Mouse (Mus musculus) C2C12 (cell line): Measurements from ENCODE around the gene Tmem231. TPM values are rescaled to one million over a fixed set of nuclear protein-coding genes. Genes with fewer than 3 reads are reported as not detected.

ENCODE experiments used
- H3K27me3 ChIP-seq: one replicate; pipeline ENCODE4 v1.6.1; 2011; ENCODE audit not compliant: control insufficient read depth, insufficient read depth, insufficient read length
- H3K36me3 ChIP-seq: one replicate; pipeline ENCODE4 v1.6.1; 2011; ENCODE audit not compliant: control insufficient read depth, insufficient read depth
- H3K4me3 ChIP-seq: one replicate; pipeline ENCODE4 v1.5.1; 2011; ENCODE audit warnings: mild to moderate bottlenecking, control low read depth; ENCODE audit not compliant: poor library complexity, insufficient read depth, severe bottlenecking
- H3K79me2 ChIP-seq: one replicate; pipeline ENCODE4 v1.6.1; 2011; ENCODE audit not compliant: control insufficient read depth, insufficient read depth
- H3K79me3 ChIP-seq: one replicate; pipeline ENCODE4 v1.6.1; 2011; ENCODE audit warnings: low read depth, control low read depth
- H3ac ChIP-seq: one replicate; pipeline ENCODE3; 2011; ENCODE audit warnings: low read depth; ENCODE audit not compliant: control insufficient read depth, insufficient read length
- CEBPB ChIP-seq: IDR thresholded peaks from one replicate; pipeline ENCODE4 v1.6.1; 2011; ENCODE audit warnings: low read depth, mild to moderate bottlenecking, control low read depth, moderate library complexity
- CTCF ChIP-seq: IDR thresholded peaks from one replicate; pipeline ENCODE4 v1.5.1; 2011; ENCODE audit not compliant: control insufficient read depth, insufficient read depth, insufficient read length
- FOSL1 ChIP-seq: IDR thresholded peaks from one replicate; pipeline ENCODE4 v1.8.0; 2011; ENCODE audit warnings: mild to moderate bottlenecking, low read length; ENCODE audit not compliant: poor library complexity, insufficient read depth, severe bottlenecking
- MAX ChIP-seq: IDR thresholded peaks from one replicate; pipeline ENCODE4 v1.6.1; 2011; ENCODE audit warnings: mild to moderate bottlenecking, control low read depth
- MYOD1 ChIP-seq: IDR thresholded peaks from one replicate; pipeline ENCODE4 v1.6.1; 2011; ENCODE audit warnings: low read depth; ENCODE audit not compliant: control insufficient read depth, insufficient read length
- MYOG ChIP-seq: IDR thresholded peaks from one replicate; pipeline ENCODE4 v1.6.1; 2011; ENCODE audit not compliant: control insufficient read depth, insufficient read length; ENCODE audit errors: extremely low read depth
- USF1 ChIP-seq: IDR thresholded peaks from one replicate; pipeline ENCODE4 v1.6.1; 2011; ENCODE audit warnings: low read depth, mild to moderate bottlenecking, control low read depth, moderate library complexity
- polyA plus RNA-seq: library from polyadenylated mRNA; unstranded; fragments of >200 nt; fragmentation: generic; extraction: Trizol; gene quantifications from one replicate; pipeline ENCODE4 v1.2.1, GENCODE M21; 2012; ENCODE audit warnings: missing spikeins

Gene Tmem231
- polyA plus RNA-seq, 1 experiment, result 2.2 TPM

- Histone ChIP-seq H3K36me3 (peaks cover 19% of the 10 kb centered on the region), H3K27me3 (no peaks in the 10 kb centered on the region)
Measured at GRCm38 (mm10) chr8:111974138-111974537, 40.5 kb upstream of the Tmem231 start.

GRCm38 (mm10) chr8:111968991-111969390 is 35.3 kb upstream of the Tmem231 start:
- no peaks in the 10 kb centered on the region for H3K79me3 ChIP-seq
- H3K36me3 ChIP-seq, result peaks cover 6% of the 10 kb centered on the region
- H3K27me3 ChIP-seq, result no peaks in the 10 kb centered on the region
- TF ChIP-seq MYOG, result no peak
- TF ChIP-seq CTCF, result no peak
- no peak for TF ChIP-seq MYOD1
- no peak for TF ChIP-seq FOSL1
- no peak for TF ChIP-seq USF1
- no peak for TF ChIP-seq MAX
- TF ChIP-seq CEBPB, result no peak
- no peak overlapping the region for H3K4me3 ChIP-seq
- H3ac ChIP-seq, result no peak overlapping the region
- no peaks in the 10 kb centered on the region for H3K79me2 ChIP-seq

More at GRCm38 (mm10) chr8:111974138-111974537, 40.5 kb upstream of the Tmem231 start:
- no peak overlapping the region for H3ac ChIP-seq
- H3K79me2 ChIP-seq, result no peaks in the 10 kb centered on the region
- H3K79me3 ChIP-seq, result no peaks in the 10 kb centered on the region
- H3K4me3 ChIP-seq, result no peak overlapping the region
- TF ChIP-seq MAX, result no peak
- no peak for TF ChIP-seq CEBPB
- no peak for TF ChIP-seq USF1
- no peak for TF ChIP-seq FOSL1
- no peak for TF ChIP-seq CTCF
- TF ChIP-seq MYOD1, result no peak

- TF ChIP-seq CEBPB (no peak), CTCF (no peak), MYOD1 (no peak), FOSL1 (no peak), MYOG (no peak), USF1 (no peak), MAX (no peak)
- no peaks in the 10 kb centered on the region for H3K27me3 ChIP-seq
- no peak overlapping the region for H3ac ChIP-seq
- H3K79me3 ChIP-seq, result no peaks in the 10 kb centered on the region
- H3K4me3 ChIP-seq, result no peak overlapping the region
- H3K79me2 ChIP-seq, result no peaks in the 10 kb centered on the region
- H3K36me3 ChIP-seq, result peaks cover 6% of the 10 kb centered on the region
Measured at GRCm38 (mm10) chr8:111968541-111968940, 34.9 kb upstream of the Tmem231 start.

DNA sequence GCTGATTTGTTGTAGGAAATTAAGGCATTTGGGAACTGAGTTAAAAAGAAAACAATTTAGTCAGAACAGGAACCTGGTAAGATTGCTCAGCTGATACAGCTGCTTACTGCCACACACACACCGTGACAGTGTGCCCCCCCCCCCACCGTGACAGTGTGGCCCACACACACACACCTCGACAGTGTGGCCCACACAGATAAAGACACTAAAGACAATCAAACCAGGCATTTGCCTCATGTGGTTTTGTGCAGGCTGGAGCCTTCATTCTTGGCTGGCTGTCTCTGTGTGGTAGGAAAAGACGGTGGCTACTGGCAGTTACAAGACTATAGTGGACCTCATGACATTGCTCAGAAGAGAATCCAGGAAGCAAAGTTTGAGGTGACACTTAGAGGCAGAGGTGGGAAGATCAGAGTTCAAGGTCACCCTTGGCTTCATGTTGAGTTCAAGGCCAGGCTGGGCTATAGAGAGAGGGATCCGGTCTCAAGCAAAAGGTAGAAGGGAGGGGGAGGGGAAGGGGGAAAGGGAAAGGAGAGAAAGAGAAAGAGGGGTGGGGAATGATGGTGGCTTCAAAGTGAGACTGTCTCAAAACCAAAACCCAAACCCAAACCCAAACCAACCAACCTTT is 33.7 kb upstream of the Tmem231 start:
- Histone ChIP-seq H3K36me3 (peaks cover 6% of the 10 kb centered on the region), H3ac (no peak overlapping the region), H3K4me3 (no peak overlapping the region), H3K79me3 (no peaks in the 10 kb centered on the region), H3K27me3 (no peaks in the 10 kb centered on the region), H3K79me2 (no peaks in the 10 kb centered on the region)
- TF ChIP-seq FOSL1 (no peak), CTCF (no peak), USF1 (no peak), CEBPB (no peak), MYOG (no peak), MYOD1 (no peak)

GRCm38 (mm10) chr8:111964849-111965561 is 31.3 kb upstream of the Tmem231 start:
- Histone ChIP-seq H3K27me3 (no peaks in the 10 kb centered on the region), H3ac (no peak overlapping the region), H3K79me3 (no peaks in the 10 kb centered on the region), H3K36me3 (peaks cover 6% of the 10 kb centered on the region), H3K4me3 (no peak overlapping the region), H3K79me2 (no peaks in the 10 kb centered on the region)
- no peak for TF ChIP-seq USF1
- TF ChIP-seq MAX, result no peak
- no peak for TF ChIP-seq CTCF
- no peak for TF ChIP-seq MYOD1
- TF ChIP-seq MYOG, result no peak
- TF ChIP-seq FOSL1, result no peak
- no peak for TF ChIP-seq CEBPB
